Mouse (Mus musculus) heart, postnatal 25 days (tissue): ENCODE data around the gene Slc25a54. TPM values are rescaled to one million over a fixed set of nuclear protein-coding genes. Genes with fewer than 3 reads are reported as not detected.

Source experiments
- DNase-seq: peaks from one replicate; pipeline ENCODE4 v3.0.0; 2022; ENCODE audit warnings: low spot score
- intact Hi-C: fragments of 180-260 bp; cut with DNase I; formaldehyde crosslinking; loops from one replicate; pipeline ENCODE4 v1.15.1; 2025
- total RNA-seq, 2 experiments: library from RNA; stranded (reverse); gene quantifications; 2 replicates each; pipeline ENCODE4 v1.2.3; 2021

Gene Slc25a54
- total RNA-seq: not detected

DNA sequence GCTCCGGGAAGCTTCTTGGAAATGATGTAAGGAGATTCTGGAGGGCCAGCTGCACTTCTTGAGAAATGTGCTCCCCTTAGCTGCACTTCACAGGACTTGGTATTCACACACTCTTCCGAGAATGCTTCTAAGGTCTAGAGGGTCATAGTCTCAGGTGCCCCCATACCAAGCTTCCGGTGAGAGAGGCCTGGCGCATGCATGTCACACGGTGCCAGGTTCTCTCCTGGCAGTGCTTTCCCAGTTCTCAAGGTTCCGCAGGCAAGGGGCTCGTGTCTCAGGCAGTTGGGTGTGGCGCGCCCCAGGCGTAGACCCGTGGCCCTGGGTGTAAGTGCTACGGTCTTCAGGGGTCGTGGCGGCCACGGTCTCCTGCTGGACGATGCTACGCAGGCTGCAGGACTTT, at the start of gene Slc25a54:
TSS of gene Slc25a54 (plus strand) at position 301 of the 400 bp plus-strand sequence.
- DNase-seq: no peak
- intact Hi-C loops: no loop called here

DNA sequence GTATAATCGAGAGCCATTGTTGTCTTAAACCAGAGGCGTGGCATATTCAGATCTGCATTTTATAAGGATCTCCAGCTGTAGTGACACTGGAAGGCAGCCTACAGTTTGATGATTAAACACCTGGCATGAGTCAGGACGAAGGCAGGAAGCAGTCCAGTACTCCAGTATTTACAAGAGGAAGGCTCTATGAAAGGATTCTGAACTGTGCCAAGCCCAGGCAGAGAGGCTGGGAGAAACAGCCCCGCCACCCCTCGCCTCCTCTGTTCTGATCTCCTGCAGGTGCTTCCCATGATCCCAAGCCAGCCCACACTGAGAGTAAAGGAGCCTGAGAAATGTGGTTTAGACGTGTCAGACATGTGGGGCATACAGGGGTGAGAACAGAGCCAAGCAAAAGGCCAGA, 49.5 kb upstream of the Slc25a54 start:
- intact Hi-C loops: no loop called here

DNA sequence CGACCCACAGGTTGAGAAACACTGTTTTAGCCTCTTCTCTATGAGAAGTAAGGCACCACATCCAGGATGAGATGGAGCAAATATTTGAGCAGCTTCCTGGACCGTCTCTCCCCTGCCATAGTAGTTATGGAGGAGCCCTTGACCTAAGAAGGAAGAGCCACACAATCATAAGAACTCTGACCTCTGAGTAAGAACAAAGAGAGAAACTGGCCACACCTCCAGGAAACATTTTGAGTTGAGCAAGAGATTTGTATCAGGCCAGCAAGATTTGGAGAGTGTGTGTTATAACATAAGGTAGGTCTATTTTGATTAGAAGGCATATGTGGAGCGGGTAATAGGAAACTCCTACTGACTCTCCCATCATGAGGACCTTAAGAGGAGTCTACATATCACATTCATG, 48.6 kb upstream of the Slc25a54 start:
- intact Hi-C loops: no loop called here
- no peak for DNase-seq

More for the DNA sequence above, 49.5 kb upstream of the Slc25a54 start:
- peak; percentile 24 for DNase-seq

DNA sequence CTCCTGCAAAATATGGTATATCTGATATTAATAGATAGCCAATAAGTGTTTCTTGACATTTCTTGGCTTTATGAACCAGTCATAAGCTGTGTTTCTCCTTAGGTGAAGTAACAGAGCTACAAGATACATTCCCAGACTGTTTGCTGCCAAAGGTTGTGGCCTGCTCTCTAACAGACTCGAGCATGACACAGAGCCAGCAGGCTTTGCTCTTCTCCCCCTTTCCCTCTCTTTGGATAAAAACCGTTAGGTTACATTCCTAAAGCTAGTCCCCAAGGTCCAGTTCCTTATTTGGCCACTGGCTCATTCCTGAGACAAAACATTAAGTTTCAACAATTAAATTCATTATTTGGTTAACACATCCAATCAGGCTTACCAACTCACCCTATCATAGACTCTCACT, 48.0 kb upstream of the Slc25a54 start:
- no peak for DNase-seq
- intact Hi-C loops: no loop called here

DNA sequence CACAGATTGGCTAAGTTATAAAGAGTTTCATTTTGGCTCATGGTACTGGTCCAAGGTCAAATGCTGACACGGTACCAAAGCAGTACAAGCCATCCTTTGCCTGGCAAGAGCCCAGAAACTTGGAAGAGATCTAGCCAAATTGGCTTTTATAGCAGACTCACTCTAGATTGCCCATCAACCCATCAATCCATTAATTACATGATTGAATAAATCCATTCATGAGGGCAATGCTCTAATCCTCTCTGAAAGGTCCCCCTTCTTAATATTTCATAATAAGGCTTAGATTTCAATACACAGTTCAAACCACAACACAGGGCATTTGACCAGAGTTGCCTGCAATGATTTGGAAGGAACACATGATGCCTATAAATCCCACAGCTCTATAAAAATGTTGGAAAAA, 45.9 kb upstream of the Slc25a54 start:
- intact Hi-C loops: no loop called here
- DNase-seq: no peak

DNA sequence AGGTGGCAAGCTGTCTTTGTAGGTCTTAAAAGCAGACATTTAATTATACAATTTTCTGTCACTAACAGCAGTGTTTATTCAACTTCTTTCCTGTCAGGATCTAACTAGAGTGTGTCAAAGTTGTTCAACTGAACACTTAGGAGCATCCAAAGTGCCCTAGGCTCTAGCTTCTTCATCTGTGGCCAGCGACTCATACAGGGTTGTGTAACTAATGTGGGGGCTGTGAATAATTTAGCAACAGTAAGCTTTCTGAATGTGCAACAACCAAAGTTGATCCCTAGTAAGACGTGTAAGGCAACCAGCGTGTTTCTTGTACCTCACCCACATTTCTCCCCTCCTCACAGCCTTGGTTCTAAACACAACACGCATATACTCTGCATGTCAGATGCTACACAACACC, 39.4 kb upstream of the Slc25a54 start:
- intact Hi-C loops: no loop called here
- no peak for DNase-seq

DNA sequence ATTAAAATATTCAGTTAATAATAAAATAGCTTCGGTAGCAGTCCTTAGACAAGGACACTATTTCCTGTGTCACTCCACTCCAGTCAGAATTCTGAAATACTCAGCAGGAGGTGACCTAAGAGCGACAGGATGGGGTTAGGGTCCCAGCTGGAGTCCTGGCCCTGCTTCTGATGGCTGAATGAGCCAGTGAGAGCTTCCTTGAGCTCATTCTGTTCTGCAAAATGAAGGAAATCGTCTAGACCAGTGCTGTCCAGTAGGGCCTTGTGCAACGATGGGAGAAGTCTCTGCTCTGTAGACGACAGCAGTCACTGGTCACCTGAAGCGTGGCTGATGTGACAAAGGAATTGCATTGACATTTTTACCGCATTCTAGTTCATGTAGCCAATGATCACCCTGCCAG, 36.9 kb upstream of the Slc25a54 start:
- no peak for DNase-seq
- intact Hi-C loops: no loop called here

DNA sequence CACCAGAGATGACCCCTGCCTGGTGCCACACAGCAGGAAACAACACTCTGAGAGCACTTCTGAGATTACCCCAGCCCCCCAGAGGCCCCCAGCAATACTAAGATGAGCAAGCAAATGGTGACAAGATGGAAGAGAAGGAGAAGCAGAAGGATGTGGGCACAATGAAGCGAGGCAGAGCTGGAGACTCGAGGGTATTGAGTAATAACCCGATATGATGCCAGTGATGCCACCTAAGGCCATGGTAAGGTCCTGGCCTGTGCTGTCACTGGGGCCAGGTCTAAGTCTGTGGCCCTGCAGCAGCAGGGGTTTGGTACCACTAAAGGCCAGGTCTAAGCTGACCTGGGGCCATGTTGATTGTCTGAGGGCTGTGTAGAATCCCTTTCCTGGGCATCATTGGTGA, 33.8 kb upstream of the Slc25a54 start:
- intact Hi-C loops: no loop called here

DNA sequence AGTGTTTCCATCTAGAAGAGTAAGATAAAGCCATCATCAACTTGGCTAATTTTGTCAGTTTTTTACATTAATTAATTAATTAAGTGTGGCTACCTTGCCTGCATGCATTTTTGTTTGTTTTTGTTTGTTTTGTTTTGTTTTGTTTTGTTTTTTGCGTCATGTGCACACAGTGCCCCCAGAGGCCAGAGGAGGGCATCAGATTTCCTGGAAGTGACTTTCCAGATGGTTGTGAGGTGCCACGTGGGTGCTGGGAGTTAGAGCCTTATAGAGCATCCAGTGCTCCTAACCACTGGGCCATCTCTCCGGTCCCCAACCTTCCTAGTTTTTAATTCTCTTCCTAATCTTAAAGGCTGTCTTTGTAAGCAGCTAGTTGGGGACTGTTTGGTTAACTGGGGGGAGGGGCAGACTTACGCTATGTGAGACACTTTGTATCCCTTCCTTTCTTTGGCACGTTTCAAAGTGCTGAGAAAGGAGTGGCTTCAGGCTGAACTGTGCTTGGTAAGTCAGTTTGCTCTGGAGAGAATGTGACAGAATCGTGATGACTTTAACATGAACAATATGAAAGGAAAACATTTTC, 32.5 kb upstream of the Slc25a54 start:
- no peak for DNase-seq
- intact Hi-C loops: no loop called here

More for the DNA sequence above, 33.8 kb upstream of the Slc25a54 start:
- no peak for DNase-seq

DNA sequence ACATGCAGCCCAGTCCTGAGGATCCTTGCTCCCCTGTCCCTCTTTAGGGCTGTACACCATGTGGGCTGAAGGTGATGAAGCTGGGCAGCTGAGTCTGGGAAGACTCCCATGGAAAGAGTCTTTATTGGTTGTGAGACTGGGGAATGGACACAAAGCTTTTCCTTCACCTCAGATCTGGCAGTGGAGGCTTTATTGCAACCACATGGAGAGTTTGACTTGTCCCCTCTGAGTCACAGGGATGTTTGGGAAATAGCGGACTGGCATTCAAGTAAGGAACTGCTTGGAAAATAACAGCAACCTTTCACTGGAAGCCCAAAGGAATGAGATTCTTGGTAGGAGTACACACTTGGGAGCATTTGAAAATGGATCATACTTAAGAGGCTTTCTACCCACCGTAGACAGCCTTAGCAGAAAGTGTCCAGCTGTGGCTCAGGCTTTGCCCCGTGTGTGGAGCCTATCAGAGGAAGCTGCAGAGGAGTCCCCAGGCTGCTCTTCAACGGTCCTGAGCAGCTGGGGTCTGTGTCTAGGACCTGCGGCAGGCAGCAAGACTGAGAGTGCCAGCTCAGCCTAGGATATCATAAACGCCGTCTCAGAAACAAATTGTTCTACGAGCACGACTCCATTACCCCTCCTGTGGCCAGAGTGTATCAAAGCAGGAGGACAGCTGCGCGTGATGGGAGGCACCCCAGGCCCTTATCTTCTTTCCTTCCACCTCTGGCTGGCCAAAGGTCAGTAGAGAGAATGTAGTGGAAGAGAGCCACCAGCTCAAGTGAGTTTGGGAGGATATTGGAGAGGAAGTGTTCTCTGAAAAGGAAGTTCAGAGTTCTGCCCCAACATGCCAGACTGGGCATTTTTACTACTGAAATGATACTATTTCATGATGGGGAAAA, 29.0 kb upstream of the Slc25a54 start:
- intact Hi-C loops: no loop called here
- DNase-seq: peak; percentile 21

DNA sequence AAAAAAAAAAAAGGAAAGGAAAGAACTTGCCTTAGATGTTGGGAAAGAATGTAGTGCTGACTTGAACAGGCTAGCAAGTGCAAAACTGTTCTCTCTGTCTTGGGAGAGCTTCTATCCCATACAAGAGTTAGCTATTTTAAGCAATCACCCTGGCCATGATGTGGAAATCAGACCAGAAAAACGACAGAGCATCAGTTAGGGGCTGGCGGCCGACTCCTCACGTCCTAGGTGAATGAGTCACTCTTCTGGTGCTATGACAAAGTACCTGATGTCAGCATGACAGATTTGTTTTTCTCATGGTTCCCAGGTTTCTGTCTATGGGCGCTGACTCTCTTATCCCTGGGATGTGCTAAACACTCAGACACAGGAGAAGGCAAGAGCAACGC, 28.3 kb upstream of the Slc25a54 start:
- intact Hi-C loops: no loop called here
- no peak for DNase-seq

DNA sequence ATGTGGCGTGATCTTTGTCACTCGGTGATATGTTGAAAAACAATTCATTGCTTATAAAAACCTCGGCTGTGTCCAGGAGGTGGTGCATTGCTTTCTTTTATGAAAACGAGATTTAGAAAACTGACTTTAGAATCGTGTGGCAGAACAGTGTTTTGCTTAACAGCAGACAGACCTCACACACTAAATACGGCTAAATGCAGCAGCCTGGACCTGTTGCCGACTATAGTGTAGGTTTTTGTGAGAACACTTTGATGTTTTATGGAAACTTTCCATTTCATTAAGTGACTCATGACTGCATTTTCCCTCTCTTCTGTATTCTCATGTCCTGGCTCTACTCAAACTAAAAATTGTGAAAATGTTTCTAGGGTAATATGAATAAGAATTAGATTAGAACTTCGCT, 20.4 kb upstream of the Slc25a54 start:
- intact Hi-C loops: loop anchor here (5.0 kb wide), 2 partner anchors 148 to 218 kb away; partner anchors contain the start of genes Prpf38b and Stxbp3
- no peak for DNase-seq

DNA sequence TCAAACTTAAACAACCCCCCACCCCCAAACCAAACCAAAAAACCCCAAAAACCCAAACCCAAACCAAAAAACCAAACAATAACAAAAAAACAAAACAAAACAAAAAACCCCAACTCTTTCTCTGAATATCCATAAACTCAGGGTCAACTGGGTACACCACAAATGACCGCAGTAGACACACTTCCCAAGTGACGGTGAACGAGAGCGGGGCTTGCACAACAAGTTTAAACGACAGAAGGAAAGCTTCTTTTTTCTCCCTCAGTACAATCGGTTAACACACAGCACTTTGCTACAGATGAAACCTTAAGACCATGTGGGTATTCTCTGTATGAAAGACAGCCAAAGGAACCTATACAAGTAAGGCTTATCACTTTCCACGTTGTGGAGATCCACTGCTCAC, 17.9 kb upstream of the Slc25a54 start:
- intact Hi-C loops: loop anchor here (2.0 to 5.0 kb wide), 3 partner anchors 86 to 220 kb away; partner anchors contain the start of genes Prpf38b and Stxbp3
- DNase-seq: no peak

DNA sequence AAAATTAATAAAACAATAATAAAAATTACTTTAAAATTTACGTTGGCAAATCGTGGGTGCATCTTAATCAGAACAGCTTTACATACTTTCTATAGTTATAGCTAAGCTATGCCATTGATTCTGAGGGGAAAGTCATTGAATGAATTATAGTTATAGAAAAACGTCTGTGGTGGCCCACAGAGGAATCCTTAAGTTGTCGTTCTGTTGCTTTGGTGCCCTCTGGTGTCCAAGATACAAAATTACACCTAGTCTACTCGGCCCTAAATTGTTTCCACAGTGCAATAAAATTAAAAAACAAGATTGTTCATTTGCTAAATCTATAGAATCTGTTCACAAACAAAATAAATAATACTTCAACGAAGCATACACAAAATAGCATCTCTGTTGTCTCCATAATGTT, 17.3 kb upstream of the Slc25a54 start:
- DNase-seq: no peak
- intact Hi-C loops: loop anchor here (2.0 to 5.0 kb wide), 3 partner anchors 86 to 221 kb away; partner anchors contain the start of genes Prpf38b and Stxbp3

DNA sequence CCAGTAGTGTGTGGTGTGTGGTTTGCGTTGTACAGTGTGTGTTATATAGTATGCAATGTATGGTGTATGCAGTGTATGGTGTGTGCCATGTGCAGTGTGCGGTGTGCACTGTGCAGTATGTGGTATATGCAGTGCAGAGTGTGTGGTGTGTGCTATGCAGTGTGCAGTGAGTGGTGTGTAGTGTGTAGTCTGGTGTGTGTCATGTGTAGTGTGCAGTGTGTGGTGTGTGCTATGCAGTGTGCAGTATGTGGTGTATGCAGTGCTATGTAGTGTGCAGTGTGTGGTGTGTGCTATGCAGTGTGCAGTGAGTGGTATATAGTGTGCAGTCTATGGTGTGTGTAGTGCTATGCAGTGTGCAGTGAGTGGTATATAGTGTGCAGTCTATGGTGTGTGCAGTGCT, 4.1 kb downstream of the Slc25a54 start:
- DNase-seq: no peak
- intact Hi-C loops: no loop called here

DNA sequence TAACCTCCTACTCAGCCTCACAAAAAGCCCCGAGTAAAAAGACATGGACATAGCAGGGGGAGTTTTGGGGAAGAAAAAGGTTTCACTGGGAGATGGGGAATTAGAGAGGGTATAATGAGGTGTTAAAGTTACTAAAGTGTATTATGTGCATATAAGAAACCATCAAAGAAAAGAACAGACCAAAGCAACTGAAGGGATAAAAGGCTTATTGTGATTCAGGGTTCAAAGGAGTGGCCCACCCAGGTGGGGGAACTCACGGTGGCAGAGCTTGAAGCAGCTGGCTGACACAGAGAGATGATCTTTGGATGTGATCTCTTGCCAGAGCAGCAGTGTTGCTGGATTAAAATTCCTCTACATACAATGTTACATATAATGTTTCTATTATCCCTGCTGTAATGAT, 8.2 kb downstream of the Slc25a54 start:
- intact Hi-C loops: no loop called here
- DNase-seq: no peak

DNA sequence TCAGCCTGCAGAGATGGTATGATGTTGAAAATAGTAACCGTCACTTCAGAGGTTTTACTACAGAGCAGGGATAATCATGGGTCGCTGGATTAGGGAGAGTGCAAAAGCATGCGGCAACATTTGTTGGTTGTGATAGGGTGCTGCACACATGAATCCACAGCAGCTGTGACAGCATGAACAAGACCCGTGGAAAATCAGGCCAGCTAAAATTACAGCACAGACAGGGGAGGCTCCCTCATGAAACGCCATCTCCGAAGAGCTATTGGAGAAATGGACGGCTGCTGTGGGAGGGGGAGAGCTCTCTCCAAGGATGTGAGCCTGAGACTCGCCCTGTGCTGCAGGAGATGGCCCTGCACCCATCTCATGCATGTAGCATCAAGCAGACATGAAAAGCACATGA, 24.4 kb downstream of the Slc25a54 start:
- no peak for DNase-seq
- intact Hi-C loops: no loop called here

DNA sequence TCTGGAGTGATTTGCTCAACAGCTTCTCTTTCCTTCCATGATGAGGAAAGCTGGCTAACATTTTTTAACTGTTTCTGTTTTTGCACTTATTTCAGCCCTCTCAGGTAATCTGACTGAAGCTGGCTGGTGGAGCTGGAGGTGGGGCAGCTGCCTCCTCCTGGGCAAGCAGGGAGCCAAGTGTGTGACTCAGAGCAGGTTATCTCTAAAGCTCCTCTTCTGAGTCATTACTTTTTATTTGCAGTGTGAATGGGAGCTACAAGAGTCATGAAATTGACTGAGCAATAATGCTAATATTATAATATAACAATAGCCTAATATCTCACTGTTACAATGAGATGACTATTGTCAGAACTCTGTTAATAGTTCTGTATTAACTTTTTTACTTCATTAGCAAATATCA, 36.9 kb downstream of the Slc25a54 start:
- intact Hi-C loops: no loop called here
- DNase-seq: no peak

DNA sequence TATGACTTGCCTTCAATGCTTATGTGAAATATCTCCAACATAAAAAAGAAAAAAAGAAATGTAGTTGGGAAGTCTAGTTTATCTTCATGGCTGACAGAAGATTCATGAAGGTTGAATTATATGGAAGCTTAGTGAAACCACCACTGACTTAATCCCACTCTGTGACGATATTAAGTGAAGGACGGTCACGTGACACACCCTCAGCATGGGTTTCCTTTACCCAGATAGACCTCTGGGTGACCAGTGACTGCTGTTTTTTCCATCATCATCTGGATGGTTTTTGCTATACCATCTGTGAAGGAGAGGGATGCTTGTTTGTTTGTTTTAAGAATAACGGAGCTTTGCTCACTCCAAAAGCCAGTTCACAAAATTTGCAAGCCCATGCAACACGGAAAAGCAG, 39.3 kb downstream of the Slc25a54 start:
- intact Hi-C loops: no loop called here
- no peak for DNase-seq

DNA sequence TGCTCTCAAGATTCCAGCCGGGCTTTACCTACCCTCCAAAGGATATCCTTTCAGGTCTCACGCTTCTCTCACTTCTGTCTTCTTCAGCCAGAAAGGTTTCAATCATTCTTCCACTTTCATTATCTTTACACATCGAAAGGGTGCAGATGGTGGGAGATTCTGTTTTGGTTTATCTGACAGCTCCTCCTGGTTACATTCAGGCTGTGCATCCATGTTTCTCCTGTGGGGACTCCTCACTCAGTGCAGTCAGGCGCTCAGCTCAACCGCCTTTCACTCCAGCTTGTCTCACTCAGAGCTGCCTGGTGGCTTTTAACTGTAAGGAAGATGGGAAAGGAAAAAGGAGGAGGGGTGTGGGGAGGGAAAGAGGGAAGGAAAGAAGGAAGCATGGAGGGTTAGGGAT, 39.7 kb downstream of the Slc25a54 start:
- intact Hi-C loops: no loop called here

More for the DNA sequence above, 39.7 kb downstream of the Slc25a54 start:
- DNase-seq: no peak
